Mouse (Mus musculus): ENCODE results near the gene Gm9117. TPM values are rescaled to one million over a fixed set of nuclear protein-coding genes. Genes with fewer than 3 reads are reported as not detected.
"Not testable (repeated sequence)": the region's sequence is repeated elsewhere in the genome, so short reads cannot be mapped to it uniquely, and the experiment has no call there.

The Gm9117 gene
- not detected in 2 replicates for polyA plus RNA-seq (2015; fragmentation: Nextera tagmentation; extraction: Ambion mirVana)

GRCm38 (mm10) chr3:93943443-93943842 is at the start of gene Gm9117:
TSS of gene Gm9117 (minus strand) at chr3:93943543.
- not testable (repeated sequence) for H3K4me3 ChIP-seq (ENCODE audit: low read length); H3K9me3 ChIP-seq (ENCODE audit: low read length); ATAC-seq (ENCODE audit: low FRiP score, low TSS enrichment); H3K27me3 ChIP-seq (ENCODE audit: insufficient read depth, low read length); H3K27ac ChIP-seq (ENCODE audit: low read length); H3K36me3 ChIP-seq (ENCODE audit: insufficient read depth, low read length); H3K4me2 ChIP-seq (replicated peaks; ENCODE audit: low read depth, low read length); H3K9ac ChIP-seq (replicated peaks; ENCODE audit: low read length); H3K4me1 ChIP-seq (ENCODE audit: insufficient read depth, low read length)
- 70% methylated on average over 3 of the region's 4 CpGs for WGBS

- not testable (repeated sequence) for H3K9me3 ChIP-seq (ENCODE audit: low read length); ATAC-seq (ENCODE audit: low FRiP score, low TSS enrichment); H3K36me3 ChIP-seq (ENCODE audit: insufficient read depth, low read length); H3K9ac ChIP-seq (replicated peaks; ENCODE audit: low read length); H3K4me3 ChIP-seq (ENCODE audit: low read length); H3K4me2 ChIP-seq (replicated peaks; ENCODE audit: low read depth, low read length); H3K4me1 ChIP-seq (ENCODE audit: insufficient read depth, low read length); H3K27ac ChIP-seq (ENCODE audit: low read length); H3K27me3 ChIP-seq (ENCODE audit: insufficient read depth, low read length)
- 93% methylated on average over 5 of the region's 6 CpGs for WGBS
Measured at GRCm38 (mm10) chr3:93968938-93969337, 25.6 kb upstream of the Gm9117 start.

GRCm38 (mm10) chr3:93961214-93961613 is 17.9 kb upstream of the Gm9117 start, which contains the start of gene Tdpoz5:
TSS of gene Tdpoz5 (minus strand) at chr3:93961314.
- not testable (repeated sequence) for ATAC-seq (ENCODE audit: low FRiP score, low TSS enrichment); H3K4me2 ChIP-seq (replicated peaks; ENCODE audit: low read depth, low read length); H3K27ac ChIP-seq (ENCODE audit: low read length); H3K9ac ChIP-seq (replicated peaks; ENCODE audit: low read length); H3K4me1 ChIP-seq (ENCODE audit: insufficient read depth, low read length); H3K27me3 ChIP-seq (ENCODE audit: insufficient read depth, low read length); H3K36me3 ChIP-seq (ENCODE audit: insufficient read depth, low read length); H3K4me3 ChIP-seq (ENCODE audit: low read length); H3K9me3 ChIP-seq (ENCODE audit: low read length)
- 85% methylated on average over 2 of the region's 4 CpGs for WGBS

GRCm38 (mm10) chr3:93938386-93938785 is 5.0 kb downstream of the Gm9117 start:
- not testable (repeated sequence) for ATAC-seq (ENCODE audit: low FRiP score, low TSS enrichment); H3K9ac ChIP-seq (replicated peaks; ENCODE audit: low read length); H3K27ac ChIP-seq (ENCODE audit: low read length); H3K9me3 ChIP-seq (ENCODE audit: low read length); H3K36me3 ChIP-seq (ENCODE audit: insufficient read depth, low read length); H3K4me3 ChIP-seq (ENCODE audit: low read length); H3K4me1 ChIP-seq (ENCODE audit: insufficient read depth, low read length); H3K27me3 ChIP-seq (ENCODE audit: insufficient read depth, low read length); H3K4me2 ChIP-seq (replicated peaks; ENCODE audit: low read depth, low read length)
- no CpG with 5 or more reads among the region's 3 CpGs for WGBS

Other genes starting within 250 kb of the Gm9117 start
- gene Gm5773, start 170.5 kb downstream of the Gm9117 start, polyA plus RNA-seq (2015; fragmentation: Nextera tagmentation; extraction: Ambion mirVana): not detected in 2 replicates
- gene Tdpoz4, start 147.1 kb downstream of the Gm9117 start, polyA plus RNA-seq (2015; fragmentation: Nextera tagmentation; extraction: Ambion mirVana): not detected in 2 replicates
- gene Tdpoz3, start 117.5 kb downstream of the Gm9117 start, polyA plus RNA-seq (2015; fragmentation: Nextera tagmentation; extraction: Ambion mirVana): not detected in 2 replicates
- not detected in 2 replicates for gene Tdpoz5, start 17.8 kb upstream of the Gm9117 start, polyA plus RNA-seq (2015; fragmentation: Nextera tagmentation; extraction: Ambion mirVana)
- not detected in 2 replicates for gene Gm9125, start 111.3 kb upstream of the Gm9117 start, polyA plus RNA-seq (2015; fragmentation: Nextera tagmentation; extraction: Ambion mirVana)
- gene Gm10697, start 129.1 kb upstream of the Gm9117 start, polyA plus RNA-seq (2015; fragmentation: Nextera tagmentation; extraction: Ambion mirVana): not detected in 2 replicates
- gene Gm10696, start 234.7 kb upstream of the Gm9117 start, polyA plus RNA-seq (2015; fragmentation: Nextera tagmentation; extraction: Ambion mirVana): not detected in 2 replicates

All from kidney, embryonic 16.5 days (tissue).